Mouse (Mus musculus) heart, postnatal 0 days (tissue): ENCODE results near the gene Pou2f1.

Experiments used
- CTCF ChIP-seq: IDR thresholded peaks from 2 replicates; pipeline ENCODE4 v1.5.1; 2016; ENCODE audit warnings: antibody characterized with exemption, control low read depth, low read depth
- EP300 ChIP-seq: IDR thresholded peaks from 2 replicates; pipeline ENCODE4 v1.6.1; 2016; ENCODE audit warnings: antibody characterized with exemption, low read depth

DNA sequence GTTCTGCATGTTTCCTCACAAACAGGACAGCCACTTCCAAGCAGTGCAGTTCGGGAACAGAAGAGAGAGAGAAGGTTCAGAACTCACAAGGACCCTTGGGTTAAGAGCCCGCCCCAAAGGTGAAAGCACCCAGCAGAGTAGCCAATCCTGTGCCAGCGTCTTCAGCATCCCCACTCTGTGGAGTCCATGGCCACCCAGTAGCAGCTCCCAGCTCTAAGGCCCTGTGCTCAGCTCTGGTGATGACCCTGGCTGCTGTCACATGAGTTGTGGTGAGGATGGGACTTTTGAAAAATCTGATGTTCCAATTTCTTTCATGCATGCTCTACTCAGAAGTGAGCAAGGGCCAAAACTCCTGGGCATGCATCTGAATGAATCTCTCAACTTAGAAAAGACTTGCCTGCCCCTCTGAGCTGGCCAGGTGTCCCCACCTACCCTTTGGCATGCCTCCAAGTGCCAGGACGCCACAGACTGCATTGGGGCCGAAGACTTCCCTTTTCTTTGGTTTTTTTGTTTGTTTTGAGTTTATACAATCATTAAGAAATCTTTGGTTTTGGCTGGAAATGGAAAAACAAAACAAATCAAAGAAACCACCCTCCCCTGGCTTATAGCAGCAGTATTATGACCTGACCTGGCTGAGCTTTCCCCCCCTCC is 135.7 kb downstream of the Pou2f1 start:
- no peak for TF ChIP-seq CTCF
- TF ChIP-seq EP300: no peak
